Mouse (Mus musculus) thymus, postnatal 4 days (tissue): ENCODE results near the gene Fam71b.
A peak's percentile ranks its signal among the peaks of the same experiment; 100 is the strongest.

Experiments
- DNase-seq: peaks from one replicate; pipeline ENCODE4 v3.0.0; 2021

Fam71b gene

GRCm38 (mm10) chr11:46396167-46396859 is at the start of gene Fam71b:
Gene Fam71b, plus strand, starts transcription at chr11:46396559.
- peak; percentile 76 for DNase-seq

- DNase-seq, result no peak
Measured at GRCm38 (mm10) chr11:46347756-46348155, 48.6 kb upstream of the Fam71b start.

DNA sequence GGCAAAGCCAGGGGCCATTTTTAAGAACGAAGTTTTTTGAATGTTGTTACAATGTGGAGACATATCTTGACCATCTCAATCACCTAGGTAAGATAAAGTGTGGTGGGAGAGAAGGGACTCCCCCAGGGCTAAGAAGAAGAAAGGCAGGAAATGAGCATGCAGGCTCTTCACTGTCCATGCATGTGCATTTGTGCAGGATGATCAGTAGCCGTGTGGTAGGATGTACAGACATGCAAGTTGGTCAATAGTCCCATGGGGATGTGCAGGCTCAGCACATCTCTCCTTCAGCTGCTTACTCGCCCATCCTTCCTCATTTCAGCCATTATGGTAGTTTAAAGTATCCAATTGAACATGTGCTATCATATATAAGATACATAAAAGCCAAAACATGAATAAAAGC is 47.9 kb upstream of the Fam71b start:
- no peak for DNase-seq

- DNase-seq, result no peak
Measured at GRCm38 (mm10) chr11:46349681-46350410, 46.5 kb upstream of the Fam71b start.

DNA sequence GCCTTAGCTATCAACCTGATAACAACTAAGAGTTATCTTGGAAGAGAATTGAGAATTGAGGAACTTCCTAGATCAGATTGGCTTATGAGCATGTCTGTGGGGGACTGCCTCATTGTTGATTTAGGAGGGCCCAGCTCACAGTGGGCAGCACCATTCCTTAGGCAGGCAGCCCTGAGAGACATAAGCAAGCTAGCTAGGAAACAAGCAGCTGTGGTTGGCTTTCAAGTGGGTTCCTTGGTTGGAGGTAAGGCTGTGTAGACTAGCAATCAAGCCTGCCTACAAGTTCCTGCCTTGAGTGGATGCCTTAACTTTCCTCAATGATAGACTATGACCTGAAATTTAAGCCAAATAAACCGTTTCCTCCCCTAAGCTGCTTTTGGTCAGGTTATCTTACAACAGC is 38.0 kb upstream of the Fam71b start:
- no peak for DNase-seq

- no peak for DNase-seq
Measured at GRCm38 (mm10) chr11:46360991-46361665, 35.2 kb upstream of the Fam71b start.

DNA sequence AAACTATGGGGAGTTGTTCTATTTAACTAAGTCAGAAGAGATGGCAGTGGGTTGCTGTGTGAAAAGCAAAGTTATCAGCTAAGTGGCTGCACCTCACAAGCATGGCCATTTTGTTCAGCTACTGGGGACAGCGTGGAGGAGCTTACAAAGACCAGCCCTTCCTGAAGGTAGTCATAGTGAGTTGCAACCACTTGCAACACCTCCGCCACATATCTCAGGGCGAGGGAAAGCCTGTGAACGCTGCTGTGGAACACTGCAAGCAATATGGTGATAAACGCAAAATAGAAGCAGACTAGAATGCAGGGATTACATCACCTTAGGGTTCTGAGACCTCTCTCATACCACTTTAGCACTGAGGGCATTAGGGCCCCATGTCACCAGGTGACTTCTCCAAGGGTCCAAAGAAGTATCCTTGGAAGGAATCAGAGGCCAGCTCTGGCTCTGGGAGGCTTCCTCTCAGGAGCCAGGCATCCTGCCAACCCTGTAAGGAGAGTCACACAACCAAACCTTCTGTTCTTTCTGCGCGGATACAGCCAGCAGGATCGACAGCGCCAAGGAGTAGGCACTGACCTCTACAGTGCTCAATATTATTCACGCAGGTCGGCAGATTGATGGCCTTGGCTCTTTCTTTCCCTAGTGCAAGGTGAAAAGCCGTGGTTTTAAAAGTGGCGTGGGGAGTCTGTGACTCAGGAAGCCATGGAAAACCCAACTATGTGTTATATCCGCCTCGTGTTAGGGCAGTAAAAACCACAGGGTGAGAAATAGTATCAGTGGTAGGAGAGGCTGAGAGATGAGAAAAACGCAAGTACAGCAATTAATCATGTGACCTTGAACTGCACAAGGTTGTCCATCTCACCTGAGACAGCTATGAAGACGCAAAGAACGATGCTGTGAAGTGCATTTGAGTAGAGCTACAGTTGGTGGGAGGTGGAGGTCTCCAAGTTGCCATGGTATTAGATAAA is 34.0 kb upstream of the Fam71b start:
- DNase-seq, result no peak

GRCm38 (mm10) chr11:46363864-46364263 is 32.5 kb upstream of the Fam71b start:
- no peak for DNase-seq

DNA sequence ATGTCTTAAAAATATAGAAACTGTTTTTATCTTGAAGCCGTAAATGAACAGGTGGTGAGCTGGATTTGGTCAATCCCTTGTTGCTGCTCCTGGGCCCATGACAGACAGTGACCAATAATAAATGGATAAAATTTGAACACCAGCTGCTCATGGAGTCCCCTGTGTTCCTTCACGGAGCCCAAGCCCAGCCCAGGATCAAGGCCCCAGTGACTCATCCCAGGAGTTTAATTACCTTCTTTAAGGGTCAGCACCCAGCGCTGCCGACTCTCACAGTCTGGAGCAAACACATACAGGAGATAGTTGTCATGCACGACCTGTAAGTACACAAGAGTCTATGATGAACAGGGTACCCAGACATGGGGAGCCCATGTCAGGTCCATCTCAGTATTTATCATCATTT is 30.6 kb upstream of the Fam71b start:
- DNase-seq, result no peak

DNA sequence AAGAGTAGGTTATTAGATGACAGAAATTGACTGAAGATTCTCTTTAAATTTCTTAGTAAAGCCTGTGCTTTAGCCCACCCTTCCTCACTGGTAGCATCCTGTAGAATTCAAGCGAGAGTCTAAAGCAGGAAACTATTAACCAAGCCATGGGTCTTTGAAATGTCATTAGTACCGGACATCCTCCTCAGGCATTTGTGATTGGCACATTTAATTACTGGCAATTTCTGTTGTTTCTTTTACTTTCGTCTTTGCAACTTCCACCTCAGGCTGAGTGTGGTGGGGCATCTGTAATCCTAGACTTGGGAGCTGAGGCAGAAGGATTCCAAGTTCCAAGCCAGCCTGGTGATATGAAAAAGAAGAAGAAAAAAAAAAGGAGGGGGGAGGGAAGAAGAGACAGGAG is 30.0 kb upstream of the Fam71b start:
- no peak for DNase-seq

GRCm38 (mm10) chr11:46370457-46370856 is 25.9 kb upstream of the Fam71b start:
- DNase-seq, result no peak

- DNase-seq, result no peak
Measured at GRCm38 (mm10) chr11:46371250-46371649, 25.1 kb upstream of the Fam71b start.

DNA sequence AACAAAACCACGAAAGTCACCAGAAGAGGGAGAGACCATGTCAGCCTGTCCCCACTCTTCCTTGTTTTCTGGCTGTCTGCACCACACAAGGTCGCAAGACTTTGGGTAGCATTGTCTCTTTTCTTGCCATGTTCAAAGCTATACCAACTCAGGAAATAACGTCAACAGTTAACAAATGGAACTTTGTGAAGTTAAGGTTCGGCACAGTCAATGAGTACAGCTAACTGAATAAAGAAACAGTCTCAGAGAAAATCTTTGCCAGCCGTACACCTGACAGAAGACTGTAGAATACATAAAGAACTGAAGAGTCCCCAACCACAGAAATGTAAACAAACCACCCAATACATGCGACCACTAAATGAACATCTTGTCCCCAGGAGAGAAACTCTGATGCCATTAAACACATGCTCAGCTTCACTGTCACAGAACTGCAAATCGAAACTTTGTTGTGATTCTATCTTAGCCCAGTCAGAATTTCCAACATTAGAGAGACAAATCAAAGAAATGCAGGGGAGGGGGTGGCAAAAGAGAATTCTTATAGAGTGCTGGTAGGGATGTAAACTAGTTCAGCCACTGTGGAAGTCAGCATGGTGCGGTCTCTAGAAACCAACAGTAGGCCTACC is 23.9 kb upstream of the Fam71b start:
- no peak for DNase-seq

DNA sequence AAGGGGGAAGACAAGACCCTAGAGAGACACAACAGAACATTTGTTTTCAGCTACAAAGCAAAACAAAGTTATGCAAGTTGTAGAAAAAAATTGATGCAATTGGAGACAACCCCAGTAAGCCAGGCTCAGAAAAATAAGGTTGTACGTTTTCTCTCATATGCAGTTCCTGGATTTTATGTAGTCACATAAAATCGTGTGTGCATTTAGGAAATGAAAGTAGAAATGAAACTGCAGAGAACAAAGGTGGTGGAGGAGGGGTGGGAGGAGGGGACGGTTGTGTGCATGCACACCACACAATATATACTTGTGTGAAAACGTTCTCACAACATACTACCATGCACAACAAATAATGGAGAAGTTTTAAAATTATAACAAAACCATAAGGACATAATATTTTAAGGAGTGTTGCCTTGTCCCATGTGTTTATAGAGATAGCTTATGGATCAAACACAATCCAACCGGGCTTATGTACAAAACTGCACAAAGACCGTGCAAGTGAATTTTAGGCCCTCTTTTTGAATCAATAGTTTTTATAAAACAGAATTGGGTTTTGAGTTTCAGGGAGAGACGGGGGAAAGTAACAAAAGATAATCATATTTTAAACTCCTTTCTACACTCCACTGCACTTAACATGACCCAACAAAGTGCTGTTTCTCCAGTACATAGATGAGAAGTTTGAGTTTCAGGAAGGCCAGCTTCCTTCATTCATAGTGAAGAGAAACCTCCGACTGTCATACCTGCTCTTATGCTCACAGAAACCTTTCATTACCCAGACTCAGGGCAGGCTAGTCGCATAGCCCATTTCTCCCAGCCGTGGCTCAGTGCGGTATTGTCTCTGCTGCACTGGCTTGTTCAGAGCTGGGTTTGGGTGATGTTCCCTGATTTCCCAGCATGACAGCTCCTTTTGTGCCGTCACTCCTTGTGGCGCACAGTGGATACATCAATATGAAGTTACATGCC is 23.0 kb upstream of the Fam71b start:
- DNase-seq, result no peak

- DNase-seq, result peak; percentile 34
Measured at GRCm38 (mm10) chr11:46375015-46375414, 21.3 kb upstream of the Fam71b start.

DNA sequence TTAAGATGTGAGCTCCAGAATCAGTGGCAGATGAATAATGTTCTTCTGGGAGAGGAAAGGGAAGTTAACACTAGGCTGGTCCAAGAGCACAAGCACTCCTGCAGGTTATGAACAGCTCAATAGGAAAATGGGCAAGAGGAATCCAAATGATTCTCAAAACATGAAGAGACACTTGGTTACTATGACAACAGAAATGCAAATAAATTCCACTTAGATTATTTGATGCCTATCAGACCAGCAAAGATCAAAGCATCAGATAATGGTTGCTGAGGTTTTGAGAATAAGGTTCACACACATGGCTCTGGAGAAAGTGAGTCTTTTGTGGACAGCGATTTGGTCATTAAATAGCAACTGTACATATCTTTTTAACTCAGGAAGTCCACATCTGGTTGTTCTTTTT is 19.0 kb upstream of the Fam71b start:
- no peak for DNase-seq

DNA sequence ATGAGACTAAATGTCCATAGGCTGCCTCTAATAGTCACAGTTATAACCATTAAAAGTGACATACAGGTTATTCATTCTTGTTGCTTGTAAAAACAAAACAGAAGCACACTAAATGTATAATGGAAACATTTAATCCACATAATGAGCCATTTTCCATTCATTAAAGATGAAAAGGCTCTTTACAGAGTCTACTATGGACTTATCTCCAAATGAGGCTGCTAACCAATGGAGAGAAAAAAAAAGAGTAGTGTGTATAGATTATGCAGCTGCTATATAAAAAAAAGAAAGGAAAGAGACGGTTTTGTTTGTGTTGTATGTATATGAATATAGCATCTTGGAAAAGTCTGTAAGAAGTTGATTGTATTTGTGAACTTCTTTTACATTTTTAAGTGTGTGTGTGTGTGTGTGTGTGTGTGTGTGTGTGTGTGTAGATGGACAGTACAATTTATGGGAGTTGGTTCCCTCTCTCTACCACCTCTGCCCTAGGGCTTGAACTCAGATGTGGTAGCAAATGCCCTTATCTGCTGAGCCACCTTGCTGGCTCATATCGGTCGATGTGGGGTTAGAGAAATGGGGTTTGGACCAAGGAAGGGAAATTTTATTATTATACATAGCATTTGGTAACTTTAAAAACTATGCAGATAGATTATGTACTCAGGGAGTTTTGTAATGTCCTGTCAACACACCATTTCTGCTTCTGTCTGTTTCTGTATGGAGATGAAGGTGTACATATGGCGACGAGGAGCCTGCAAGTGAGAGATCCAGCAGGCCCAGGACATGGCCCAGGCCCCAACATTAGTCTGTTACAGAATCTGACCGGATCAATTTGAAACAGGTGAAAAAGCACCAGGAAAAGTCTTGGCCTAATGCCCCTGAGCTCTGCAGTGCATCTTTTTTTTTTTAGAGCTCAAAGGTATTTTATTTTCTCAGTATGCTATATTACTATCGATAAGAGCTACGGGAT is 18.3 kb upstream of the Fam71b start:
- DNase-seq, result peak; percentile 6

DNA sequence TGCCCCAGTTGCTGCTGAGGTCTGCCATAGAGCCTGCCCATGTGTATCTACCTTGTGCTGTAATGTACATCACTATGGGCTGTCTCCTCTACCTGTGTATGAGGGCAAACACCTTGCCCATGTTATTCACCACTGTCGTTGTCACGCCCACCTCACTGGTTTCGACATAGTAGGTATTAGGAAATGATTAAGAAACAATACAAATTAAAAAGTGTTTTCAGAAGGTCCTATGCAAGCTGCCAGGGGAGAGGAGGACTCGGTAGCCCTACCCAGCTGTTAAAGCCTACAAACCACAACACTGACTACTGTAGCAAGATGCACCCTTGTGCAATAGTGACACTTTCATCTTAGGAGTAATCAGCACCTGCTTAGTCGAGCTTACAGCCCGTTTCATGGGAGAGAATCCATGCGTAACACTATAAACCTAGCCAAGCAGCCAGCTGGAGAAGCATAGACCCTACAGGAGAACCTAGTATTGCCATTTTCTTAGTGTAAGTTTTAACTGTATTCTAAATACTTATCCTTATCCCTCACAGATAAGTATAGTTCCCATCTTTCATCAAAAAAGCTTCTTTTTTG is 16.2 kb upstream of the Fam71b start:
- no peak for DNase-seq

DNA sequence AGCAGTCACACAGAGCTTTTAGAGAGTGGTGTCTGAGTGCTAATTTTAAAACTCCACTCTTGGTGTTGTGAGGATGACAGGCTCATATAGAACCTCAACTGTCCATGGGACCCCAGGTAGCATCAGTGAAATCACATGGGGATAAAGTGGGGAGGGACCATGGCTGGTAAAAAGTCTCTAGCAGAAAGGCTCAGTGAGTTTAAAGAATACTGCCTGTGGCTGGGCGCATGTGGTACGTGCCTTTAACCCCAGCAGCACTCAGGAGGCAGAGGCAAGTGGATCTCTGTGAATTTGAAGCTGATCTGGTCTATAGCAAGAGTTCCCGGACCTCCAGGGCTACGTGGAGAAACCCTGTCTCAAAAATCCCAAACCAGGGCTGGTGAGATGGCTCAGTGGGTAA is 13.9 kb upstream of the Fam71b start:
- no peak for DNase-seq

GRCm38 (mm10) chr11:46384925-46385324 is 11.4 kb upstream of the Fam71b start:
- no peak for DNase-seq
